Mouse (Mus musculus) megakaryocyte, embryonic 14.5 days (primary cell): ENCODE data around the gene Krt82.

Experiments used
- FLI1 ChIP-seq: IDR thresholded peaks from 2 replicates; pipeline ENCODE4 v1.6.1; 2012; ENCODE audit warnings: low read length, inconsistent platforms, mixed read lengths
- GATA1 ChIP-seq: IDR thresholded peaks from 3 replicates; pipeline ENCODE4 v1.6.1; 2012; ENCODE audit warnings: mixed read lengths, low read length, inconsistent platforms, borderline replicate concordance

GRCm38 (mm10) chr15:101532720-101533119 lies 17.7 kb downstream of the Krt82 start, which contains the start of gene Krt84:
- TF ChIP-seq GATA1 (no peak), FLI1 (no peak)
